Mouse (Mus musculus): ENCODE measurements at regions not wholly inside any gene's neighbourhood (a gene's known extent, or its start where the extent isn't known, plus 50 kb on each side); places are given as distances from the start of the nearest gene placed in this dataset.

GRCm38 (mm10) chr3:83707278-83707677, 58.8 kb upstream of the Sfrp2 start:
- TF ChIP-seq POLR2A (IDR thresholded peaks at IDR 0.05; ENCODE audit: insufficient read length, low read depth) = no peak
- no peak for TF ChIP-seq MAX (IDR thresholded peaks at IDR 0.05; ENCODE audit: low read depth)
- TF ChIP-seq USF1 (IDR thresholded peaks at IDR 0.05; ENCODE audit: low read depth) = no peak
- no peak for TF ChIP-seq CEBPB (IDR thresholded peaks at IDR 0.05; ENCODE audit: insufficient read depth, poor library complexity, severe bottlenecking)
- TF ChIP-seq TCF12 (IDR thresholded peaks at IDR 0.05; ENCODE audit: insufficient read depth, poor library complexity, severe bottlenecking) = no peak
- TF ChIP-seq E2F4 (IDR thresholded peaks at IDR 0.05; ENCODE audit: insufficient read depth) = no peak
- TF ChIP-seq MYOD1 (IDR thresholded peaks at IDR 0.05; ENCODE audit: control insufficient read depth in 1 of 3, insufficient read length in 2 of 3, low read depth in 2 of 3) = no peak

Data from myocyte (in vitro differentiated cells).